In genomic region chr10:117947191-117947590, GRCm38 (mm10) we compare ENCODE assay signal across 13 mouse cellular contexts.
DNase-seq lines count a peak whose midpoint lies in the region; ATAC-seq and TF ChIP-seq lines count a peak whose summit lies in the region.
"Had no signal": no experiment of that assay in that cellular context is flagged by ENCODE, and none has a peak within 500 bp of the region (broad histone marks: within the 10 kb centered on the region; RNA-seq: fewer than 3 reads in every experiment).

No protein-coding gene starts in this region.

- 23% methylated on average over 13 of the region's 13 CpGs for WGBS in heart, postnatal 0 days
- 44% methylated on average over 13 of the region's 13 CpGs for WGBS in heart, adult 2 months
- WGBS in midbrain, embryonic 14.5 days: 64% methylated on average over 13 of the region's 13 CpGs
- WGBS in midbrain, embryonic 15.5 days: 67% methylated on average over 13 of the region's 13 CpGs
- WGBS in intestine, postnatal 0 days: 40% methylated on average over 13 of the region's 13 CpGs
- 19% methylated on average over 13 of the region's 13 CpGs for WGBS in limb, embryonic 15.5 days

- TF ChIP-seq CTCF in heart, postnatal 0 days (IDR thresholded peaks at IDR 0.05; ENCODE audit: low read depth): no peak
- no peak for TF ChIP-seq CTCF in heart, adult 2 months (IDR thresholded peaks at IDR 0.05)
- TF ChIP-seq CTCF in intestine, postnatal 0 days (IDR thresholded peaks at IDR 0.05; ENCODE audit: low read depth): no peak

- no peak for ATAC-seq in heart, postnatal 0 days (ENCODE audit: insufficient read depth, low read depth)
- ATAC-seq in midbrain, embryonic 14.5 days (ENCODE audit: low FRiP score, low TSS enrichment): no peak
- no peak for ATAC-seq in midbrain, embryonic 15.5 days (replicated peaks)
- no peak for ATAC-seq in intestine, postnatal 0 days
- ATAC-seq in limb, embryonic 15.5 days (ENCODE audit: insufficient number of reproducible peaks, low FRiP score, low TSS enrichment, low read depth): no peak

- no peaks in the 10 kb centered on the region; the same call in 1 of the 2 replicates for H3K4me1 ChIP-seq in heart, postnatal 0 days (ENCODE audit: control insufficient read depth, insufficient read depth)
- peaks cover 6% of the 10 kb centered on the region for H3K4me1 ChIP-seq in heart, adult 2 months (ENCODE audit: control insufficient read depth, insufficient read depth, low read length)
- H3K4me1 ChIP-seq in midbrain, embryonic 14.5 days (ENCODE audit: control insufficient read depth, insufficient read depth, low read length): no peaks in the 10 kb centered on the region
- H3K4me1 ChIP-seq in midbrain, embryonic 15.5 days: no peaks in the 10 kb centered on the region
- H3K4me1 ChIP-seq in intestine, postnatal 0 days (replicated peaks; ENCODE audit: control insufficient read depth, insufficient read depth, low read length): no peaks in the 10 kb centered on the region
- peaks cover 6% of the 10 kb centered on the region for H3K4me1 ChIP-seq in limb, embryonic 15.5 days
- H3K4me1 ChIP-seq: forebrain, embryonic 12.5 days had no signal

- no peak overlapping the region for H3K27ac ChIP-seq in heart, postnatal 0 days (ENCODE audit: low read depth)
- no peak overlapping the region for H3K27ac ChIP-seq in heart, adult 2 months
- H3K27ac ChIP-seq in midbrain, embryonic 14.5 days (replicated peaks; ENCODE audit: low read depth, low read length): no peak overlapping the region
- no peak overlapping the region for H3K27ac ChIP-seq in midbrain, embryonic 15.5 days
- no peak overlapping the region for H3K27ac ChIP-seq in intestine, postnatal 0 days (ENCODE audit: low read depth, low read length)
- H3K27ac ChIP-seq in limb, embryonic 15.5 days: no peak overlapping the region
- H3K27ac ChIP-seq: forebrain, embryonic 12.5 days; layer of hippocampus, adult 2 months had no signal

- no peak overlapping the region for H3K9ac ChIP-seq in heart, postnatal 0 days (replicated peaks; ENCODE audit: low read depth, low read length)
- H3K9ac ChIP-seq in heart, adult 2 months (ENCODE audit: low read depth, low read length): no peak overlapping the region
- H3K9ac ChIP-seq in midbrain, embryonic 14.5 days (replicated peaks; ENCODE audit: low read length): no peak overlapping the region
- no peak overlapping the region for H3K9ac ChIP-seq in midbrain, embryonic 15.5 days
- H3K9ac ChIP-seq in intestine, postnatal 0 days (ENCODE audit: low read depth, low read length): no peak overlapping the region
- H3K9ac ChIP-seq in limb, embryonic 15.5 days: no peak overlapping the region
- H3K9ac ChIP-seq: forebrain, embryonic 12.5 days had no signal

- no peaks in the 10 kb centered on the region for H3K27me3 ChIP-seq in heart, postnatal 0 days (ENCODE audit: control insufficient read depth, insufficient read depth, low read length)
- no peaks in the 10 kb centered on the region for H3K27me3 ChIP-seq in heart, adult 2 months (ENCODE audit: control insufficient read depth, insufficient read depth, low read length)
- no peaks in the 10 kb centered on the region for H3K27me3 ChIP-seq in midbrain, embryonic 14.5 days (ENCODE audit: control insufficient read depth, insufficient read depth, low read length)
- H3K27me3 ChIP-seq in midbrain, embryonic 15.5 days (replicated peaks): no peaks in the 10 kb centered on the region
- H3K27me3 ChIP-seq in intestine, postnatal 0 days (replicated peaks; ENCODE audit: control insufficient read depth, insufficient read depth, low read length): no peaks in the 10 kb centered on the region
- no peaks in the 10 kb centered on the region for H3K27me3 ChIP-seq in limb, embryonic 15.5 days
- H3K27me3 ChIP-seq: forebrain, embryonic 12.5 days; megakaryocyte, embryonic 14.5 days had no signal

- TF ChIP-seq POLR2A in heart, adult 2 months (IDR thresholded peaks at IDR 0.05; ENCODE audit: insufficient read depth, low read depth, low read length): no peak

- no peak overlapping the region for H3K4me3 ChIP-seq in heart, postnatal 0 days (ENCODE audit: low read depth, low read length)
- no peak overlapping the region for H3K4me3 ChIP-seq in heart, adult 2 months
- no peak overlapping the region for H3K4me3 ChIP-seq in midbrain, embryonic 14.5 days (replicated peaks; ENCODE audit: low read depth, low read length)
- H3K4me3 ChIP-seq in midbrain, embryonic 15.5 days: no peak overlapping the region
- H3K4me3 ChIP-seq in intestine, postnatal 0 days (ENCODE audit: low read depth, low read length): no peak overlapping the region
- peak overlapping the region; percentile 20 for H3K4me3 ChIP-seq in limb, embryonic 15.5 days
- H3K4me3 ChIP-seq: forebrain, embryonic 12.5 days; layer of hippocampus, adult 2 months; megakaryocyte, embryonic 14.5 days; myocyte had no signal

- no peaks in the 10 kb centered on the region for H3K9me3 ChIP-seq in heart, postnatal 0 days (replicated peaks; ENCODE audit: control insufficient read depth, low read length)
- no peaks in the 10 kb centered on the region for H3K9me3 ChIP-seq in midbrain, embryonic 14.5 days (ENCODE audit: control insufficient read depth, low read length)
- no peaks in the 10 kb centered on the region for H3K9me3 ChIP-seq in midbrain, embryonic 15.5 days
- no peaks in the 10 kb centered on the region for H3K9me3 ChIP-seq in intestine, postnatal 0 days (ENCODE audit: control insufficient read depth)
- H3K9me3 ChIP-seq in limb, embryonic 15.5 days: no peaks in the 10 kb centered on the region
- H3K9me3 ChIP-seq: forebrain, embryonic 12.5 days had no signal

- no peak for DNase-seq in heart, postnatal 0 days (ENCODE audit: low spot score)
- no peak for DNase-seq in heart, adult 2 months
- peak; percentile 20 for DNase-seq in midbrain, embryonic 14.5 days
- no peak for DNase-seq in layer of hippocampus, adult 11-12 months (ENCODE audit: low spot score)
- DNase-seq: cerebellum, adult 11-12 months; right cerebral cortex, postnatal 14 days had no signal

- no peaks in the 10 kb centered on the region for H3K79me2 ChIP-seq in heart, adult 2 months (replicated peaks; ENCODE audit: control insufficient read depth, insufficient read depth, low read length)

- no peak for TF ChIP-seq EP300 in heart, postnatal 0 days (IDR thresholded peaks at IDR 0.05; ENCODE audit: low read depth)
- no peak for TF ChIP-seq EP300 in heart, adult 2 months (IDR thresholded peaks at IDR 0.05; ENCODE audit: insufficient read depth, low read depth, low read length)

- H3K4me2 ChIP-seq in heart, postnatal 0 days (ENCODE audit: low read depth, low read length): peak overlapping the region; percentile 45
- no peak overlapping the region for H3K4me2 ChIP-seq in midbrain, embryonic 14.5 days (ENCODE audit: low read length)
- no peak overlapping the region for H3K4me2 ChIP-seq in midbrain, embryonic 15.5 days
- H3K4me2 ChIP-seq in intestine, postnatal 0 days (replicated peaks; ENCODE audit: low read depth): peak overlapping the region; percentile 21; the same call in 1 of the 2 replicates
- H3K4me2 ChIP-seq in limb, embryonic 15.5 days: peak overlapping the region; percentile 46
- H3K4me2 ChIP-seq: forebrain, embryonic 12.5 days had no signal

- intact Hi-C loops in heart, adult 2 months (cut with DNase I): no loop called here

- H3K36me3 ChIP-seq in heart, postnatal 0 days (replicated peaks; ENCODE audit: control insufficient read depth, insufficient read depth, low read length): no peaks in the 10 kb centered on the region
- H3K36me3 ChIP-seq in heart, adult 2 months (ENCODE audit: control insufficient read depth, insufficient read depth, low read length): no peaks in the 10 kb centered on the region
- H3K36me3 ChIP-seq in midbrain, embryonic 14.5 days (ENCODE audit: control insufficient read depth, insufficient read depth, low read length): no peaks in the 10 kb centered on the region
- H3K36me3 ChIP-seq in midbrain, embryonic 15.5 days (replicated peaks): no peaks in the 10 kb centered on the region
- no peaks in the 10 kb centered on the region for H3K36me3 ChIP-seq in intestine, postnatal 0 days (ENCODE audit: control insufficient read depth, insufficient read depth)
- no peaks in the 10 kb centered on the region for H3K36me3 ChIP-seq in limb, embryonic 15.5 days
- H3K36me3 ChIP-seq: forebrain, embryonic 12.5 days had no signal

Comparison
In these comparisons a context has a peak if more than half of its experiments do, and no peak if none do; other contexts are left out.
1. H3K4me2 ChIP-seq: peak in heart, postnatal 0 days (single experiment), intestine, postnatal 0 days (single experiment) and limb, embryonic 15.5 days (single experiment); none in midbrain, embryonic 14.5 days (single experiment) and midbrain, embryonic 15.5 days (single experiment).